In the genomic region with DNA sequence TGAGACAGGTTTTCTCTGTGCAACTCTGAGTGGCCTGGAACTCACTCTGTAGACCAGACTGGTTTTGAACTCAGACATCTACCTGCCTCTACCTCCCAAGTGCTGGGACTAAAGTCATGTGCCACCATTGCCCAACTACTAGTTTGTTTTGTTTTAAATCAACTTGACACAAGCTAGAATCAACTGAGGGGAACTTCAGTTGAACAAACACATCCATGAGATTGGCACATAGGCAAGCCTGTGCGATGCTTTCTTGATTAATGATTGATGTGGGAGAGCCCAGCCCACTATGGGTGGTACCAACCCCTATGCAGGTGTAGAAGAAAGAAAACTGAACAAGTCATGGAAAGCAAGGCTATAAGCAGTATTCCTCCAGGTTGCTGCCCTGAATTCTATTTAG, we compare ENCODE assay signal across 17 mouse cellular contexts. TPM values are rescaled to one million over a fixed set of nuclear protein-coding genes. Genes with fewer than 3 reads are reported as not detected.
"Had no signal": no experiment of that assay in that cellular context is flagged by ENCODE, and none has a peak within 500 bp of the region (broad histone marks: within the 10 kb centered on the region; RNA-seq: fewer than 3 reads in every experiment).

No protein-coding gene starts in this region.

- DNase-seq: retina, postnatal 1 day; right cerebral cortex, adult 18-20 months; right cerebral cortex, postnatal 14 days; right cerebral cortex, postnatal 25 days; right cerebral cortex, postnatal 4 days; spleen, adult 18-20 months; thymus, adult 18-20 months; thymus, adult 2 months; thymus, postnatal 14 days; thymus, postnatal 25 days; thymus, postnatal 36 days; thymus, postnatal 4 days had no signal

- H3K9me3 ChIP-seq: neural tube, embryonic 13.5 days; neural tube, embryonic 15.5 days; stomach, embryonic 15.5 days had no signal

- H3K9ac ChIP-seq: neural tube, embryonic 13.5 days; neural tube, embryonic 15.5 days; stomach, embryonic 15.5 days had no signal

- H3K27me3 ChIP-seq: neural tube, embryonic 13.5 days; stomach, embryonic 15.5 days had no signal

- H3K27ac ChIP-seq: neural tube, embryonic 13.5 days; neural tube, embryonic 15.5 days; stomach, embryonic 15.5 days; stomach, postnatal 0 days had no signal

- H3K36me3 ChIP-seq: neural tube, embryonic 13.5 days; neural tube, embryonic 15.5 days; stomach, embryonic 15.5 days had no signal

- H3K4me3 ChIP-seq: neural tube, embryonic 13.5 days; neural tube, embryonic 15.5 days; stomach, embryonic 15.5 days had no signal

- H3K4me2 ChIP-seq: neural tube, embryonic 13.5 days; neural tube, embryonic 15.5 days; stomach, embryonic 15.5 days had no signal

RNA-seq across cellular contexts. Expression of gene Gfi1b, which starts 13.4 kb away (rescaled TPM):
- polyA plus RNA-seq: neural tube, embryonic 14.5 days; neural tube, embryonic 15.5 days had no signal
